Mouse (Mus musculus): ENCODE results near the gene H2-Ab1.
A peak's percentile ranks its signal among the peaks of the same experiment; 100 is the strongest.

Gene H2-Ab1

GRCm38 (mm10) chr17:34285848-34286247 lies 28.4 kb downstream of the H2-Ab1 start:
- peak in 1 of 2 experiments; percentile 49 for DNase-seq

GRCm38 (mm10) chr17:34286501-34286900 lies 29.0 kb downstream of the H2-Ab1 start:
- no peak for DNase-seq

GRCm38 (mm10) chr17:34286999-34287398 lies 29.5 kb downstream of the H2-Ab1 start:
- DNase-seq: no peak

GRCm38 (mm10) chr17:34287648-34288047 lies 30.2 kb downstream of the H2-Ab1 start, which contains the start of gene H2-Aa:
Gene H2-Aa, minus strand, starts transcription at chr17:34287823.
- peak; percentile 89 to 94 for DNase-seq

- no peak for DNase-seq
These were observed 30.6 kb downstream of the H2-Ab1 start for GRCm38 (mm10) chr17:34288131-34288530.

GRCm38 (mm10) chr17:34291609-34292008 lies 34.1 kb downstream of the H2-Ab1 start:
- peak; percentile 61 to 80 for DNase-seq

- no peak for DNase-seq
These were observed 35.1 kb downstream of the H2-Ab1 start for GRCm38 (mm10) chr17:34292570-34292969.

GRCm38 (mm10) chr17:34293533-34293932 lies 36.0 kb downstream of the H2-Ab1 start:
- DNase-seq: no peak

- no peak for DNase-seq
These were observed 36.8 kb downstream of the H2-Ab1 start for GRCm38 (mm10) chr17:34294249-34294648.

- no peak for DNase-seq
These were observed 37.8 kb downstream of the H2-Ab1 start for GRCm38 (mm10) chr17:34295307-34295706.

- DNase-seq: peak; percentile 44 to 76
These were observed 38.7 kb downstream of the H2-Ab1 start for GRCm38 (mm10) chr17:34295891-34296794.

GRCm38 (mm10) chr17:34299356-34299755 lies 41.9 kb downstream of the H2-Ab1 start:
- DNase-seq: no peak

- no peak for DNase-seq
These were observed 42.6 kb downstream of the H2-Ab1 start for GRCm38 (mm10) chr17:34300071-34300470.

GRCm38 (mm10) chr17:34300691-34301566 lies 43.4 kb downstream of the H2-Ab1 start:
- DNase-seq: no peak

GRCm38 (mm10) chr17:34301670-34302190 lies 44.2 kb downstream of the H2-Ab1 start:
- no peak for DNase-seq

- DNase-seq: no peak
These were observed 46.3 kb downstream of the H2-Ab1 start for GRCm38 (mm10) chr17:34303789-34304188.

- peak; percentile 81 to 85 for DNase-seq
These were observed 47.3 kb downstream of the H2-Ab1 start for GRCm38 (mm10) chr17:34304751-34305150.

- peak; percentile 90 to 93 for DNase-seq
These were observed 48.0 kb downstream of the H2-Ab1 start, which contains the start of gene H2-Eb1 for GRCm38 (mm10) chr17:34305380-34306030. Gene H2-Eb1, plus strand, starts transcription at chr17:34305867.

- DNase-seq: no peak
These were observed 48.9 kb downstream of the H2-Ab1 start for GRCm38 (mm10) chr17:34306407-34306806.

GRCm38 (mm10) chr17:34307216-34307615 lies 49.7 kb downstream of the H2-Ab1 start:
- DNase-seq: no peak

GRCm38 (mm10) chr17:34308161-34308560 lies 50.7 kb downstream of the H2-Ab1 start:
- DNase-seq: no peak

GRCm38 (mm10) chr17:34309225-34309624 lies 51.7 kb downstream of the H2-Ab1 start:
- no peak for DNase-seq

All from kidney, adult 8-10 months (tissue).